Mouse (Mus musculus): ENCODE data around the gene Ppil4.

Ppil4 gene

GRCm38 (mm10) chr10:7847166-7847605, 54.5 kb downstream of the Ppil4 start:
- in situ Hi-C loops (cut with MboI, MseI), result loop anchor here in 1 of 2 experiments (25.0 kb wide), 1 partner anchor 665 kb away; the partner anchor contains the start of gene Ust

- in situ Hi-C loops (cut with MboI, MseI), result loop anchor here (5.0 kb wide), 2 partner anchors 40 to 355 kb away; no protein-coding TSS in a partner anchor
These were observed 59.2 kb downstream of the Ppil4 start for GRCm38 (mm10) chr10:7851891-7852290.

- in situ Hi-C loops (cut with MboI, MseI), result no loop called here
These were observed 67.8 kb downstream of the Ppil4 start for GRCm38 (mm10) chr10:7860494-7860893.

- in situ Hi-C loops (cut with MboI, MseI), result no loop called here
These were observed 68.7 kb downstream of the Ppil4 start for GRCm38 (mm10) chr10:7861259-7861936.

- in situ Hi-C loops (cut with MboI, MseI), result no loop called here
These were observed 69.4 kb downstream of the Ppil4 start for GRCm38 (mm10) chr10:7861937-7862657.

- in situ Hi-C loops (cut with MboI, MseI), result no loop called here
These were observed 70.7 kb downstream of the Ppil4 start for GRCm38 (mm10) chr10:7863411-7863810.

- in situ Hi-C loops (cut with MboI, MseI), result no loop called here
These were observed 71.5 kb downstream of the Ppil4 start for GRCm38 (mm10) chr10:7864184-7864583.

GRCm38 (mm10) chr10:7864806-7865205, 72.1 kb downstream of the Ppil4 start:
- in situ Hi-C loops (cut with MboI, MseI), result no loop called here

- in situ Hi-C loops (cut with MboI, MseI), result no loop called here
These were observed 74.3 kb downstream of the Ppil4 start for GRCm38 (mm10) chr10:7866762-7867665.

- in situ Hi-C loops (cut with MboI, MseI), result no loop called here
These were observed 75.0 kb downstream of the Ppil4 start for GRCm38 (mm10) chr10:7867666-7868030.

GRCm38 (mm10) chr10:7869746-7870145, 77.1 kb downstream of the Ppil4 start:
- in situ Hi-C loops (cut with MboI, MseI), result no loop called here

GRCm38 (mm10) chr10:7870571-7871315, 78.1 kb downstream of the Ppil4 start:
- in situ Hi-C loops (cut with MboI, MseI), result no loop called here

GRCm38 (mm10) chr10:7871381-7872020, 78.8 kb downstream of the Ppil4 start:
- in situ Hi-C loops (cut with MboI, MseI), result no loop called here

All from T-helper 17 cell (primary cell).